Mouse (Mus musculus) T-cell, adult 2 months (primary cell): ENCODE measurements around the gene Pafah1b1.

Source experiments
- DNase-seq: peaks from one replicate; pipeline ENCODE4 v3.0.0; 2022; ENCODE audit warnings: low spot score

The Pafah1b1 gene

GRCm38 (mm10) chr11:74661641-74662040 lies 62.8 kb downstream of the Pafah1b1 start:
- no peak for DNase-seq

GRCm38 (mm10) chr11:74660336-74660735 lies 64.1 kb downstream of the Pafah1b1 start:
- DNase-seq, result no peak

GRCm38 (mm10) chr11:74655941-74656340 lies 68.5 kb downstream of the Pafah1b1 start:
- DNase-seq, result no peak

- DNase-seq, result no peak
Observed at GRCm38 (mm10) chr11:74653385-74653784, 71.1 kb downstream of the Pafah1b1 start.

GRCm38 (mm10) chr11:74652791-74653191 lies 71.7 kb downstream of the Pafah1b1 start:
- DNase-seq, result no peak

GRCm38 (mm10) chr11:74650576-74651100 lies 73.8 kb downstream of the Pafah1b1 start:
- DNase-seq, result no peak

GRCm38 (mm10) chr11:74649647-74650551 lies 74.6 kb downstream of the Pafah1b1 start:
- DNase-seq, result peak; percentile 20

GRCm38 (mm10) chr11:74649095-74649646 lies 75.3 kb downstream of the Pafah1b1 start, which contains the start of gene Cluh:
Gene Cluh (plus strand): TSS chr11:74649495.
- DNase-seq, result peak; percentile 92

GRCm38 (mm10) chr11:74648676-74649075 lies 75.8 kb downstream of the Pafah1b1 start:
- DNase-seq, result no peak

- DNase-seq, result no peak
Observed at GRCm38 (mm10) chr11:74647966-74648365, 76.5 kb downstream of the Pafah1b1 start.

- no peak for DNase-seq
Observed at GRCm38 (mm10) chr11:74639628-74640027, 84.8 kb downstream of the Pafah1b1 start.

GRCm38 (mm10) chr11:74638791-74639411 lies 85.6 kb downstream of the Pafah1b1 start:
- no peak for DNase-seq

- peak; percentile 30 for DNase-seq
Observed at GRCm38 (mm10) chr11:74637971-74638790, 86.3 kb downstream of the Pafah1b1 start.

- no peak for DNase-seq
Observed at GRCm38 (mm10) chr11:74637486-74637885, 87.0 kb downstream of the Pafah1b1 start.

GRCm38 (mm10) chr11:74634490-74635275 lies 89.8 kb downstream of the Pafah1b1 start:
- DNase-seq, result peak; percentile 64

- no peak for DNase-seq
Observed at GRCm38 (mm10) chr11:74631880-74632789, 92.3 kb downstream of the Pafah1b1 start.

- no peak for DNase-seq
Observed at GRCm38 (mm10) chr11:74627481-74627880, 97.0 kb downstream of the Pafah1b1 start.

GRCm38 (mm10) chr11:74625333-74625732 lies 99.1 kb downstream of the Pafah1b1 start:
- DNase-seq, result no peak
